Comparison of ENCODE assay signal across 29 mouse cellular contexts in the genomic region with DNA sequence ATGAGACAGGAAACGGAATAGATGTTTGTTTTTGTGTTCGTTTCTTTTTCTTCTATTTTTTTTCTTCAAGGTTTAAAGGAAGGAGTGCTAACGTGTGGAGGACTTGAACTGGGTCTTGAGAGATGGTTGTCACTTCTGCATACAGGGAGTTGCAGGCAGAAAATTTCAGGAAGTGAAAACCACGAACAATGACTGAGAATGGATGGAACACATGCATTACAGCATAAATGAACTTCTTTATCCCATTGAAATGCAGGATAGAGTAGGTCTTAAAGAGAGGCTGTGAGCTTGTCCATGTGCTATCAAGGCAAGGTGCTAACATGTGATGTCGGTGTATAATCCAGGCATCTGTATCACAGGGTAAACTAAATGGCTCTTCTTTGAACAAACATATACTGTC.
DNase-seq lines count a peak whose midpoint lies in the region; ATAC-seq and TF ChIP-seq lines count a peak whose summit lies in the region.
"Had no signal": no experiment of that assay in that cellular context is flagged by ENCODE, and none has a peak within 500 bp of the region (broad histone marks: within the 10 kb centered on the region; RNA-seq: fewer than 3 reads in every experiment).

No protein-coding gene starts in this region.

- H3K79me2 ChIP-seq in liver, adult 2 months (ENCODE audit: control insufficient read depth, insufficient read depth, low read length) = no peaks in the 10 kb centered on the region

- H3K4me3 ChIP-seq in liver, adult 2 months (ENCODE audit: insufficient read depth, low read depth, low read length) = no peak overlapping the region
- H3K4me3 ChIP-seq: embryonic facial prominence, embryonic 10.5 days; embryonic facial prominence, embryonic 15.5 days; forebrain, embryonic 12.5 days; heart, adult 2 months; heart, embryonic 12.5 days; layer of hippocampus, adult 2 months; limb, embryonic 13.5 days; liver, embryonic 13.5 days; myocyte; neural tube, embryonic 12.5 days had no signal

- peak; percentile 3 for DNase-seq in liver, adult 2 months (ENCODE audit: extremely low read depth, low read depth, low spot score)
- DNase-seq in liver (no peak), MEL-GATA-1-ER (ENCODE audit: extremely low read depth, low read depth) (peak; percentile 19)
- no peak for DNase-seq in heart, adult 11 months
- no peak for DNase-seq in thymus, postnatal 14 days
- no peak for DNase-seq in cerebellum, adult 11 months
- DNase-seq: adrenal gland, postnatal 14 days; cerebellum, adult 2 months; cerebellum, postnatal 14 days; gastrocnemius, postnatal 25 days; heart, adult 2 months; heart, postnatal 4 days; kidney, adult 11 months; kidney, postnatal 36 days; liver, embryonic 13.5 days; lung, adult 2 months; lung, postnatal 14 days; thymus, postnatal 25 days had no signal

- H3K9ac ChIP-seq in liver, adult 2 months (ENCODE audit: low read depth, low read length) = no peak overlapping the region
- H3K9ac ChIP-seq: embryonic facial prominence, embryonic 15.5 days; forebrain, embryonic 12.5 days; heart, embryonic 12.5 days; hindbrain, embryonic 14.5 days; limb, embryonic 13.5 days; liver, embryonic 13.5 days; neural tube, embryonic 12.5 days had no signal

- H3K4me1 ChIP-seq in liver, adult 2 months (ENCODE audit: control insufficient read depth, insufficient read depth, low read length) = no peaks in the 10 kb centered on the region
- H3K4me1 ChIP-seq: embryonic facial prominence, embryonic 10.5 days; embryonic facial prominence, embryonic 15.5 days; forebrain, embryonic 12.5 days; heart, embryonic 12.5 days; limb, embryonic 13.5 days; liver, embryonic 13.5 days; neural tube, embryonic 12.5 days had no signal

- H3K27ac ChIP-seq in liver, adult 2 months (replicated peaks; ENCODE audit: insufficient read depth, low read depth, low read length) = no peak overlapping the region
- H3K27ac ChIP-seq: embryonic facial prominence, embryonic 10.5 days; embryonic facial prominence, embryonic 15.5 days; forebrain, embryonic 12.5 days; heart, adult 2 months; hindbrain, embryonic 14.5 days; layer of hippocampus, adult 2 months; limb, embryonic 13.5 days; liver, embryonic 13.5 days; neural tube, embryonic 12.5 days had no signal

- no peak for TF ChIP-seq CTCF in liver, adult 2 months (IDR thresholded peaks at IDR 0.05; ENCODE audit: low read depth, low read length)

- H3K27me3 ChIP-seq in liver, adult 2 months (ENCODE audit: control insufficient read depth, insufficient read depth, low read length) = no peaks in the 10 kb centered on the region
- H3K27me3 ChIP-seq: embryonic facial prominence, embryonic 15.5 days; forebrain, embryonic 12.5 days; heart, embryonic 12.5 days; limb, embryonic 13.5 days; liver, embryonic 13.5 days; neural tube, embryonic 12.5 days had no signal

- H3K36me3 ChIP-seq in liver, adult 2 months (ENCODE audit: control insufficient read depth, insufficient read depth, low read length) = no peaks in the 10 kb centered on the region
- H3K36me3 ChIP-seq: embryonic facial prominence, embryonic 10.5 days; embryonic facial prominence, embryonic 15.5 days; forebrain, embryonic 12.5 days; heart, embryonic 12.5 days; limb, embryonic 13.5 days; liver, embryonic 13.5 days; neural tube, embryonic 12.5 days had no signal

- TF ChIP-seq POLR2A in liver, adult 2 months (IDR thresholded peaks at IDR 0.05; ENCODE audit: extremely low read depth, insufficient read depth, low read length) = no peak

- WGBS in liver, adult 2 months = 69% methylated on average over 5 of the region's 5 CpGs

- peak; percentile 96 for ATAC-seq in megakaryocyte, adult 5-6 weeks (ENCODE audit: poor library complexity, severe bottlenecking)
- ATAC-seq: midbrain, embryonic 16.5 days had no signal

Comparison
In these comparisons a context has a peak if more than half of its experiments do, and no peak if none do; other contexts are left out.
1. DNase-seq: peak in liver, adult 2 months (single experiment) and MEL-GATA-1-ER (single experiment); none in liver (single experiment), heart, adult 11 months (single experiment), thymus, postnatal 14 days (single experiment) and cerebellum, adult 11 months (single experiment).